Comparison of ENCODE assay signal across 8 mouse cellular contexts in the genomic region with DNA sequence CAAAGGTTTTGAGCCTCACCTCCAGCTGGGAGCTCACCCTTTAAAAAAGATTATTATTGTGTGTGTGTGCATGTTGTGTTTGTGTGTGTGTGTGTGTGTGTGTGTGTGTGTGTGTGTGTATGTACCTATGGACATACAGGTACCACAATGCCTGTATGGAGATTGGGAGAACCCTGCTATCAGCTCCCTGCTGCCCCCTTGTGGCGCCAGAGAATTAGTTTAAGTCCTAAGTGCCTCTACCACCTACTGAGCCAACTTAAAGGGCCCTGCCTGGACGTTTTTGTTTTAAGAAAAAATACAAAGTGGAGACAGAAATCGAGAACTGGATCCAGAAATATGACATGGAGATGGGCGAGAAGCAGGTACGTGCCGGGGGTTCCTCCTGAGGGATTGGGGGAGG. TPM values are rescaled to one million over a fixed set of nuclear protein-coding genes. Genes with fewer than 3 reads are reported as not detected.
A peak's percentile ranks its signal among the peaks of the same experiment; 100 is the strongest.
DNase-seq lines count a peak whose midpoint lies in the region; ATAC-seq and TF ChIP-seq lines count a peak whose summit lies in the region.

No protein-coding gene starts in this region.

- H3K36me3 ChIP-seq in embryonic facial prominence, embryonic 13.5 days = peaks cover 22% of the 10 kb centered on the region
- peaks cover 20% of the 10 kb centered on the region for H3K36me3 ChIP-seq in heart, embryonic 10.5 days
- H3K36me3 ChIP-seq in liver, embryonic 14.5 days (replicated peaks; ENCODE audit: control insufficient read depth, insufficient read depth, low read depth) = no peaks in the 10 kb centered on the region
- H3K36me3 ChIP-seq in neural tube, embryonic 11.5 days (ENCODE audit: control insufficient read depth, insufficient read depth, low read length) = no peaks in the 10 kb centered on the region; the same call in 1 of the 2 replicates
- H3K36me3 ChIP-seq in stomach, postnatal 0 days (ENCODE audit: control insufficient read depth, insufficient read depth, low read length) = no peaks in the 10 kb centered on the region

- ATAC-seq in embryonic facial prominence, embryonic 13.5 days (ENCODE audit: insufficient number of reproducible peaks, insufficient read depth, low FRiP score, low TSS enrichment, low read depth) = no peak
- ATAC-seq in liver, embryonic 14.5 days (ENCODE audit: insufficient read depth) = peak; percentile 42; the same call in 1 of the 2 replicates
- no peak for ATAC-seq in neural tube, embryonic 11.5 days (ENCODE audit: insufficient read depth, low FRiP score, low TSS enrichment)
- peak; percentile 61; the same call in 1 of the 2 replicates for ATAC-seq in stomach, postnatal 0 days (ENCODE audit: low FRiP score, low TSS enrichment)

- H3K9me3 ChIP-seq in embryonic facial prominence, embryonic 13.5 days = no peaks in the 10 kb centered on the region
- H3K9me3 ChIP-seq in heart, embryonic 10.5 days = no peaks in the 10 kb centered on the region
- H3K9me3 ChIP-seq in liver, embryonic 14.5 days (ENCODE audit: control insufficient read depth, low read length) = no peaks in the 10 kb centered on the region
- no peaks in the 10 kb centered on the region for H3K9me3 ChIP-seq in neural tube, embryonic 11.5 days (ENCODE audit: control insufficient read depth, low read length)
- no peaks in the 10 kb centered on the region for H3K9me3 ChIP-seq in stomach, postnatal 0 days (ENCODE audit: control insufficient read depth, low read length)

- H3K27ac ChIP-seq in embryonic facial prominence, embryonic 13.5 days = 0 out of 2 replicates have a peak overlapping the region, but pooled peaks have one; percentile 48
- H3K27ac ChIP-seq in heart, embryonic 10.5 days = 0 out of 2 replicates have a peak overlapping the region, but pooled peaks have one; percentile 62
- no peak overlapping the region for H3K27ac ChIP-seq in liver, embryonic 14.5 days
- 0 out of 2 replicates have a peak overlapping the region, but pooled peaks have one; percentile 34 for H3K27ac ChIP-seq in neural tube, embryonic 11.5 days (ENCODE audit: low read depth, low read length)
- peak overlapping the region; percentile 61 for H3K27ac ChIP-seq in stomach, postnatal 0 days (replicated peaks)

- peak overlapping the region; percentile 42 for H3K4me3 ChIP-seq in embryonic facial prominence, embryonic 13.5 days
- H3K4me3 ChIP-seq in heart, embryonic 10.5 days = peak overlapping the region; percentile 50
- H3K4me3 ChIP-seq in liver, embryonic 14.5 days (ENCODE audit: insufficient read depth in 1 of 2, low read depth in 2 of 2, low read length in 2 of 2) = peak overlapping the region in 1 of 2 experiments; percentile 32; a peak in 2 of 4 replicates
- peak overlapping the region; percentile 26 for H3K4me3 ChIP-seq in neural tube, embryonic 11.5 days (ENCODE audit: low read depth, low read length)
- H3K4me3 ChIP-seq in stomach, postnatal 0 days (ENCODE audit: low read depth, low read length) = peak overlapping the region; percentile 22; the same call in 1 of the 2 replicates

- H3K9ac ChIP-seq in embryonic facial prominence, embryonic 13.5 days = peak overlapping the region; percentile 64
- H3K9ac ChIP-seq in liver, embryonic 14.5 days (replicated peaks) = peak overlapping the region; percentile 18; the same call in 1 of the 2 replicates
- H3K9ac ChIP-seq in neural tube, embryonic 11.5 days (ENCODE audit: low read length) = peak overlapping the region; percentile 42; the same call in 1 of the 2 replicates
- no peak overlapping the region for H3K9ac ChIP-seq in stomach, postnatal 0 days (ENCODE audit: low read length)

- no peaks in the 10 kb centered on the region for H3K27me3 ChIP-seq in embryonic facial prominence, embryonic 13.5 days
- peaks cover 36% of the 10 kb centered on the region for H3K27me3 ChIP-seq in heart, embryonic 10.5 days (ENCODE audit: insufficient read depth, poor library complexity, severe bottlenecking)
- no peaks in the 10 kb centered on the region for H3K27me3 ChIP-seq in liver, embryonic 14.5 days (ENCODE audit: control insufficient read depth, insufficient read depth, low read length)
- no peaks in the 10 kb centered on the region for H3K27me3 ChIP-seq in neural tube, embryonic 11.5 days (ENCODE audit: control insufficient read depth, insufficient read depth, low read length)
- H3K27me3 ChIP-seq in stomach, postnatal 0 days (ENCODE audit: control insufficient read depth, insufficient read depth, low read length) = no peaks in the 10 kb centered on the region

- DNase-seq in B cell, adult 2 months = peak; percentile 91 to 92
- peak; percentile 87 to 90 for DNase-seq in adrenal gland, postnatal 36 days
- no peak for DNase-seq in heart, embryonic 10.5 days (ENCODE audit: low spot score)
- peak; percentile 88 for DNase-seq in kidney, adult 9 months
- peak; percentile 69 to 81 (median 70) for DNase-seq in liver, embryonic 14.5 days (ENCODE audit: low read depth in 3 of 3, low spot score in 3 of 3)
- peak; percentile 85 for DNase-seq in neural tube, embryonic 11.5 days (ENCODE audit: low spot score)
- peak; percentile 88 for DNase-seq in stomach, postnatal 0 days (ENCODE audit: low spot score)

- TF ChIP-seq CTCF in liver, embryonic 14.5 days (IDR thresholded peaks at IDR 0.05; ENCODE audit: low read depth) = peak; percentile 92
- peak; percentile 92 for TF ChIP-seq CTCF in stomach, postnatal 0 days (IDR thresholded peaks at IDR 0.05; ENCODE audit: low read depth)

- peak overlapping the region; percentile 73 for H3K4me2 ChIP-seq in embryonic facial prominence, embryonic 13.5 days
- H3K4me2 ChIP-seq in liver, embryonic 14.5 days (ENCODE audit: low read depth) = peak overlapping the region; percentile 69
- H3K4me2 ChIP-seq in neural tube, embryonic 11.5 days (ENCODE audit: low read depth) = peak overlapping the region; percentile 50
- H3K4me2 ChIP-seq in stomach, postnatal 0 days (replicated peaks; ENCODE audit: low read depth) = peak overlapping the region; percentile 56

- TF ChIP-seq EP300 in liver, embryonic 14.5 days (IDR thresholded peaks at IDR 0.05; ENCODE audit: low read depth) = no peak
- no peak for TF ChIP-seq EP300 in stomach, postnatal 0 days (optimal IDR thresholded peaks at IDR 0.05)

- peaks cover 4% of the 10 kb centered on the region; the same call in 1 of the 2 replicates for H3K4me1 ChIP-seq in embryonic facial prominence, embryonic 13.5 days
- peaks cover 25% of the 10 kb centered on the region for H3K4me1 ChIP-seq in heart, embryonic 10.5 days
- H3K4me1 ChIP-seq in liver, embryonic 14.5 days (replicated peaks; ENCODE audit: control insufficient read depth in 2 of 2, insufficient read depth in 2 of 2, low read length in 1 of 2) = peaks cover 17 to 19% of the 10 kb centered on the region in 2 experiments
- no peaks in the 10 kb centered on the region; the same call in 1 of the 2 replicates for H3K4me1 ChIP-seq in neural tube, embryonic 11.5 days (ENCODE audit: control insufficient read depth, insufficient read depth, low read length)
- H3K4me1 ChIP-seq in stomach, postnatal 0 days (replicated peaks; ENCODE audit: control insufficient read depth, insufficient read depth) = no peaks in the 10 kb centered on the region

- 2% methylated on average over 6 of the region's 6 CpGs for WGBS in embryonic facial prominence, embryonic 13.5 days
- 1% methylated on average over 6 of the region's 6 CpGs for WGBS in heart, embryonic 10.5 days
- WGBS in liver, embryonic 14.5 days (ENCODE audit: insufficient replicate concordance) = under 1% methylated on average over 6 of the region's 6 CpGs
- WGBS in neural tube, embryonic 11.5 days = 2% methylated on average over 6 of the region's 6 CpGs
- WGBS in stomach, postnatal 0 days = 4% methylated on average over 6 of the region's 6 CpGs

RNA-seq across cellular contexts. Expression of a gene that starts 7.5 kb away (rescaled TPM):
- 10 to 100 TPM; 15.6 to 15.9 TPM for total RNA-seq in adrenal gland, postnatal 36 days (2021)
- polyA plus RNA-seq in embryonic facial prominence, embryonic 13.5 days (2015; fragmentation: Nextera tagmentation; extraction: Ambion mirVana) = 16.2 and 17.6 TPM in 2 replicates
- 11.0 and 11.2 TPM in 2 replicates for polyA plus RNA-seq in heart, embryonic 10.5 days (2016; fragmentation: Nextera tagmentation; extraction: Ambion mirVana)
- polyA plus RNA-seq in liver, embryonic 14.5 days (2012; rRNA removed) = 5.2 and 5.9 TPM in 2 replicates
- 2.1 and 2.8 TPM in 2 replicates for polyA plus RNA-seq in liver, embryonic 14.5 days (2014; fragmentation: Nextera tagmentation; extraction: Ambion mirVana)
- 12.3 and 13.2 TPM in 2 replicates for polyA plus RNA-seq in neural tube, embryonic 11.5 days (2014; fragmentation: Nextera tagmentation; extraction: Ambion mirVana)
- 12.1 TPM in 2 replicates for polyA plus RNA-seq in stomach, postnatal 0 days (2015; fragmentation: Nextera tagmentation; extraction: Ambion mirVana)

RNA-seq across cellular contexts. Expression of a gene that starts 7.7 kb away (rescaled TPM):
- total RNA-seq in adrenal gland, postnatal 36 days (2021) = 10 to 100 TPM; 50.4 to 51.1 TPM
- 45.6 and 46.8 TPM in 2 replicates for polyA plus RNA-seq in embryonic facial prominence, embryonic 13.5 days (2015; fragmentation: Nextera tagmentation; extraction: Ambion mirVana)
- polyA plus RNA-seq in heart, embryonic 10.5 days (2016; fragmentation: Nextera tagmentation; extraction: Ambion mirVana) = 47.1 and 49.4 TPM in 2 replicates
- 9.9 and 12.4 TPM in 2 replicates for polyA plus RNA-seq in liver, embryonic 14.5 days (2012; rRNA removed)
- polyA plus RNA-seq in liver, embryonic 14.5 days (2014; fragmentation: Nextera tagmentation; extraction: Ambion mirVana) = 9.9 and 10.1 TPM in 2 replicates
- 42.0 and 42.6 TPM in 2 replicates for polyA plus RNA-seq in neural tube, embryonic 11.5 days (2014; fragmentation: Nextera tagmentation; extraction: Ambion mirVana)
- polyA plus RNA-seq in stomach, postnatal 0 days (2015; fragmentation: Nextera tagmentation; extraction: Ambion mirVana) = 22.5 and 23.0 TPM in 2 replicates

RNA-seq across cellular contexts. Expression of a gene that starts 16.0 kb away (rescaled TPM):
- total RNA-seq in adrenal gland, postnatal 36 days (2021) = under 1 TPM; 0.36 to 0.40 TPM
- polyA plus RNA-seq in embryonic facial prominence, embryonic 13.5 days (2015; fragmentation: Nextera tagmentation; extraction: Ambion mirVana) = 0.60 and 0.80 TPM in 2 replicates
- polyA plus RNA-seq in heart, embryonic 10.5 days (2016; fragmentation: Nextera tagmentation; extraction: Ambion mirVana) = 0.15 and 0.24 TPM in 2 replicates
- 0.91 and 2.0 TPM in 2 replicates for polyA plus RNA-seq in liver, embryonic 14.5 days (2012; rRNA removed)
- polyA plus RNA-seq in liver, embryonic 14.5 days (2014; fragmentation: Nextera tagmentation; extraction: Ambion mirVana) = 1.0 and 1.4 TPM in 2 replicates
- polyA plus RNA-seq in neural tube, embryonic 11.5 days (2014; fragmentation: Nextera tagmentation; extraction: Ambion mirVana) = 0.62 and 0.81 TPM in 2 replicates
- polyA plus RNA-seq in stomach, postnatal 0 days (2015; fragmentation: Nextera tagmentation; extraction: Ambion mirVana) = 0.25 and 0.36 TPM in 2 replicates

RNA-seq across cellular contexts. Expression of a gene that starts 16.4 kb away (rescaled TPM):
- total RNA-seq in adrenal gland, postnatal 36 days (2021) = 10 to 100 TPM; 34.1 to 36.9 TPM
- 21.0 and 22.3 TPM in 2 replicates for polyA plus RNA-seq in embryonic facial prominence, embryonic 13.5 days (2015; fragmentation: Nextera tagmentation; extraction: Ambion mirVana)
- 13.0 and 21.7 TPM in 2 replicates for polyA plus RNA-seq in heart, embryonic 10.5 days (2016; fragmentation: Nextera tagmentation; extraction: Ambion mirVana)
- polyA plus RNA-seq in liver, embryonic 14.5 days (2012; rRNA removed) = 19.3 and 19.8 TPM in 2 replicates
- polyA plus RNA-seq in liver, embryonic 14.5 days (2014; fragmentation: Nextera tagmentation; extraction: Ambion mirVana) = 17.8 and 18.2 TPM in 2 replicates
- polyA plus RNA-seq in neural tube, embryonic 11.5 days (2014; fragmentation: Nextera tagmentation; extraction: Ambion mirVana) = 14.9 and 16.8 TPM in 2 replicates
- 12.7 and 13.9 TPM in 2 replicates for polyA plus RNA-seq in stomach, postnatal 0 days (2015; fragmentation: Nextera tagmentation; extraction: Ambion mirVana)

RNA-seq across cellular contexts. Expression of a gene that starts 29.2 kb away (rescaled TPM):
- 1 to 10 TPM in 1 of 2 experiments, not detected in 1; 2.0 TPM for total RNA-seq in adrenal gland, postnatal 36 days (2021)
- not detected in 2 replicates for polyA plus RNA-seq in embryonic facial prominence, embryonic 13.5 days (2015; fragmentation: Nextera tagmentation; extraction: Ambion mirVana)
- polyA plus RNA-seq in heart, embryonic 10.5 days (2016; fragmentation: Nextera tagmentation; extraction: Ambion mirVana) = 0.39 TPM in 1 of 2 replicates, not detected in the other
- not detected in 2 replicates for polyA plus RNA-seq in liver, embryonic 14.5 days (2012; rRNA removed)
- polyA plus RNA-seq in liver, embryonic 14.5 days (2014; fragmentation: Nextera tagmentation; extraction: Ambion mirVana) = not detected in 2 replicates
- polyA plus RNA-seq in neural tube, embryonic 11.5 days (2014; fragmentation: Nextera tagmentation; extraction: Ambion mirVana) = not detected in 2 replicates
- 0.10 TPM in 1 of 2 replicates, not detected in the other for polyA plus RNA-seq in stomach, postnatal 0 days (2015; fragmentation: Nextera tagmentation; extraction: Ambion mirVana)

Comparison
In these comparisons a context has a peak if more than half of its experiments do, and no peak if none do; other contexts are left out.
1. ATAC-seq: peak in liver, embryonic 14.5 days (single experiment) and stomach, postnatal 0 days (single experiment); none in embryonic facial prominence, embryonic 13.5 days (single experiment) and neural tube, embryonic 11.5 days (single experiment).
2. Peak in every context shown above with its lines, with median percentiles within 50 percentile points of each other: H3K4me2 ChIP-seq.